Mouse (Mus musculus): ENCODE results near the gene Xpr1.

Gene Xpr1

DNA sequence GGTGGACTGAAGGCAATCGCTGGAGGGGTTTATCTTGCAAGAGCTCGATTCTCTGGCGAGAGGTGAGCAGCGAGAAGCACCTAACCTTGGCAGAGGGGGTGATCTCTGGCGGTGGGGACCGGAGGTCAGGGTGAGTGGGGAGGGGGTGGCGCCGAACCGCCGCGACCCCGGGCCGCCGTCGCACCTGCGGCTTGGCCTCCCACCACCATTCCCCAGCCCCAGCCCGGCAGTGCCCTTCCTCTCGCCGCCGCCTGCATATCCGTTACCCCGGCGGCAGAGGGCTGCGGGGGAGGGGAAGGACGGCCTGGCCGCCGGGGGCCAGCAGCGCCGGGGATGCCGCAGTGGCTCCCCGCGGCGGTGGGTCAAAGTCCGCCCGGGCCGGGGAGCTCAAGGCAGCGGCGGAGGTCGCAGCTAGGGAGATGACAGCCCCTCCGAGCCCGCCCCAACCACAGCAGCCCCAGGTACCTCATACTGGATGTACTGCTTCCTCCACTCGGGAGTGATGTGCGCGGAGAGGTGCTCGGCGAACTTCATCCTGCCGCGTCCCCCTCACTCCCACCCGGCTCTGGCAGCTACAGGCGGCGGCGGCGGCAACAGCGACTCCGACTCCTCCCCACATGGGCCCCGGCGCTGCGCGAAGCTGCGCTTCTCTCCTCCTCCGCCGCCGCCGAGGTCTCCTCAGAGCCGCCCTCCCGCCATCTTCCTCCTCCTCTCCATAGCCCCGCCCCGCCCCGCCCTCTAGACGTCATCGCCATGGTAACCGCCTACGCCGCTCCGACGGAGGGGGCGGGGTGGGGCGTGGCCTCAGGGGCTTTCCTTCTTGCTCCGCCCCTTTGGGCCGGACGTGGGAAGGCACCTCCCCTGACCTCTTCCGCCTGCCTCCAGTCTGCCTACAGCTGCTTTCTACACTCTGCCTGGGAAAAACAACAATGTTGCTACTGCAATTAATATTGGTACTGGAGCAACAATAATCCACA lies at the start of gene Xpr1:
Gene Xpr1, minus strand, starts transcription at position 715 of the 977 bp plus-strand sequence.
- peak; percentile 95 for DNase-seq (ENCODE audit: low spot score)

DNA sequence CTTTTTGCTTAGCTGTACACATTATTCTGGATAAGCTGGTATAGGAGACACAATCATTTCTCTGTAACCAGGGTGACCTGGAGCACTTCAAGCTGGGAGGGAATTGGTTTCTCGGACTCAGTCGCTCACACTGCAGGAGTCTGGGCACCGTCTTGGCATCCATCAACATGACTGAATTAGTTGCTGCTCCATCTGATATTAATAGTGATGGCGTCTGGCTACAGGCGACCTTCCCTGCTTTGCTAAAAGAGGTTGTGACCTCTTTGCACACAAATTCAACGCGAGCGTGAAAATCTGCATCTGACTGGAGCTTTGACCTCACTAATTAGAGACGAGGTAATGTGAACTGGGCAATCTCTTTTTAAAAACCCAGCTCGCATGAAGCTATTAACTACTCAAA lies 46.2 kb upstream of the Xpr1 start:
- no peak for DNase-seq (ENCODE audit: low spot score)

DNA sequence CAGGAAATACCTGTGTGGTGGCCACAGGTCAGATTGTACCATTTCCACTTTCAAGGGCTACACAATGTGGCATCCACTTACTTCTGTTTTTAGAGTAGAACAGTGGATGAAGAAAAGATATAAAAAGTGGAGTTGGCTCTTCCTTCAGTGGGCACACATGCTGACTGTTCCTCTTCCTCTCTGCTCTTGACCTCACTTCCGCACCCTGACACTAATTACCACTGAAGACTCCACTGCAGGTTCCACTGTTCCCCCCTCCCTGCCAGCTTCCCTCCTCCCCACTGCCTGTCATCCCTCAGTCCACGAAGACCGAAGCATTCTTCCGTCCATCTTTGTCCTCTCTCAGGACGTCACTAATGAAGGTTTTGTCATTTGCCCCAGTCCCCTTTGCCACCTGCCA lies 45.4 kb upstream of the Xpr1 start:
- DNase-seq (ENCODE audit: low spot score): no peak

DNA sequence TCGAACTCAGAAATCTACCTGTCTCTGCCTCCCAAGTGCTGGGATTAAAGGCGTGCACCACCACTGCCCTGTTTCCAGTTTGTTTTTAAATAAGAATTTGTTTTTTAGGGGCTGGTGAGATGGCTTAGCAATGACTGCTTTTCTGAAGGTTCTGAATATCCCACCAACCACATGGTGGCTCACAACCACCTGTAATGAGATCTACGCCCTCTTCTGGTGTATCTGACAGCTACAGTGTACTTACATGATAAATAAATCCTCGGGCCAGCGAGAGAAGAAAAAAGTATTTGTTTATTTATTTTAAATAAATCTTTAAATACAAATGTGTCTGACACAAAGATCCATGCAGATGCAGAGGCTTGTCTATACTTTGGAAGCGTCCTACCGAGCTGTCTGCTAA lies 40.3 kb upstream of the Xpr1 start:
- no peak for DNase-seq (ENCODE audit: low spot score)

DNA sequence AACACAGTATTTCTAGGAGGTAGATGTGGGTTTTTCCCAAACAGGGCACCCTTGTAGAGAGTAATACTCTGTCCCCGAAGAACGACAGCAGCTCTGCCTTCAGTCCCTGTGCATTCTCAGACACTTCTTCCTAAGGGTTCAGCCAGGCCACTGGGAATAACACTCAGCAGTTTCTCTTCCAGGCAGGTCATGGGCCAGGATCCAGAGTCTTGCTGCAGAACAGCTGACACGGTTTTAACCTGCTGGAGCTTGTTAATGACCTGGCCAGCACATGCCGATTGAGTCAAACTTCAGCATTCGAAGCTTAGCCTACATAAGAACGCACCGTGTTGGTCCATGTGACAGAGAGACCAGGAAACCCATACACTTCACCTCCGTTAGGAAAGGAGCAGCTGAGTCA lies 36.0 kb upstream of the Xpr1 start:
- DNase-seq (ENCODE audit: low spot score): no peak

DNA sequence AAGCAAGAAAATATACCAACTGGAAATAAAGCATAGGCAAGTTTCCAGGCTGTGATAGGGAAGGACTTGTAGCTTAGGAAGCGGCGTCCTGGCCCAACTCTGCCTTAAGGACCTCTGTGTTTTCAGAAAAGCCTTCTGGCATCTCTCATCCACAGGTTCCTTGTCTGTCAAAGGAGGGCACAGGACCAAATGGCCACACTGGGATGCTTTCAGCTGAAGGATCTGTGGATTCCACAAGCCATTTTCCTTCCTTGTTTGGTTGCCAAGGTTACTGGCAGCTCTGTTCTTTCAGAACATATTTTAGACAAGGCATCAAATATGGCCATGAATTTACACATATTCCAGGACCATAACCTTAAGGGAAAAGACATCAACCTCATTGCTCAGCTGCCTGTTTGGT lies 31.7 kb upstream of the Xpr1 start:
- no peak for DNase-seq (ENCODE audit: low spot score)

DNA sequence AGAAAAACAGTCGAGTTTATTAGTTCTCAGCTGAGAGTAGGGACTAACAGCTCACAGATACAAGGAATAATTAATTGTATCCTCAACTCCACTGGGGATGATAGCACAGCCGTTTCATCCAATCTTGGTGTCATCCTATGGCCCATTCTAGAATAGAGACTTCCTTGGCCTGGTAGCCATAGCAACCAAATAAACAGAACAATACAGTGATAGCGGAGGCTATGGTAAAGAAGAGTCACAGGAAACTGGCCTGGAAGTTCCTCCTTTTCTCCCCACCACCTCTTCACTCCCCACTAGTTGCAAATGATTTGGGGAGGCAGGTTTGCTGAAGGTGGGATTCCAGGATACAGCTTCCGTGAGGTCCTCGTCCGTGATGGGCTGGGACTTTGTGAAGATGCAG lies 30.1 kb upstream of the Xpr1 start:
- DNase-seq (ENCODE audit: low spot score): no peak

DNA sequence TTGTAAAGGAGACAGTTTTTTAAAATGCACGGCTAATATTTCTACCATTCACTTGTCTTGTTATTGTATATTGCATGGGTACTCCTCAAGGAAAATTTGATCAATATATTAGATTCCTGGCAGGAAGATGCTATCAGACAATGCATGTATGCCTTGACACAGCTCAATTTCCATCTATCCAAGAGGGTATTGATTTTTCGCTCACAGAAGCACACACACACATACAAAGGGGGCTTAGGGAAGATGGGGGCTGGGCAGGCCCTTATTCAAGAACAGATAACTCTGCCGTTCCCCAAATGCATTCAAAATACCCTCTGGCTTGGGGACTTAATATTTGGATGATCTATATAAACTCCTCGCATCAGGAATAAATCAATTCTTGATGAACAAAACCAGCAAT lies 25.9 kb upstream of the Xpr1 start:
- no peak for DNase-seq (ENCODE audit: low spot score)

DNA sequence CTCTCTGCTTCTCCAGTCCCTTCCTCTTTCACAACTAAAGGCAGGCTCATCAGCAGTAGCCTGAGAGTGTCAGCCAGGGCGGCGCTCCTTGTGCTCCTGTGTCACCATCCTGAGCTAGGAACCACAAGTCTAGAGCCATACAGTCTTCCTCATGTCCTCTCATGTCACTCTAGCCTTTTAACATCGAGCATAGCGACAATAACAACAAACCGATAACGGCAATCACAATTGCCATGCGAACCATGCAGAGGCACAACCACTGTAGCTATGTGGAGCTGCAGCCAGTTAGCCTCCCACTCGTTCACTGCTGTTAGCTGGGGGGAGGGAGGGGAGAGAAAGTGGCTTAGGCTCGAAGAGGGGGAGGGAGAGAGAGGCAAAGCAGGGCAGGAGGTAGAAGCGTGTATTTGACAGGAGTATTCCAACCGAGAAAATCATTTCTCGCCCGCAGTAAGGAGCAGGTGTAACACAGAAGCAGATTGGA lies 25.3 kb upstream of the Xpr1 start:
- DNase-seq (ENCODE audit: low spot score): no peak

DNA sequence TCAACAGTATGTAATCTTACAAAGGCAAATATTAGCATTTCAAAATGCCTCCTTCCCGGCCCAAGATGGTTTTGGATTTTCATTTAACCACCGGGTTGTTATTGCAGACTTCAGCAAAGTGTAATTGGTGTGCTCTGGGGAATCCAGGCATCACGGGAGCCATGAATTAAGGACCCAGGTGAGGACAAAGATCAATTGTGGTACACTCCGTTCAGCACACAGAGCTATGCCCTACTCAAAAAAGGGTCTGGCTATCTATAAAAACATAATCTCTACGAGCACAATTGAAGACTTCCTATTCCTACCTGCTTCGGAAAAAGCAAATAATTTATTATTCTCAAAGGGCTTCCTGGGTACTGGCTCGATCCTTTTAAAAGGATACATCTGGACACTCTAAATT lies 22.3 kb upstream of the Xpr1 start:
- no peak for DNase-seq (ENCODE audit: low spot score)

DNA sequence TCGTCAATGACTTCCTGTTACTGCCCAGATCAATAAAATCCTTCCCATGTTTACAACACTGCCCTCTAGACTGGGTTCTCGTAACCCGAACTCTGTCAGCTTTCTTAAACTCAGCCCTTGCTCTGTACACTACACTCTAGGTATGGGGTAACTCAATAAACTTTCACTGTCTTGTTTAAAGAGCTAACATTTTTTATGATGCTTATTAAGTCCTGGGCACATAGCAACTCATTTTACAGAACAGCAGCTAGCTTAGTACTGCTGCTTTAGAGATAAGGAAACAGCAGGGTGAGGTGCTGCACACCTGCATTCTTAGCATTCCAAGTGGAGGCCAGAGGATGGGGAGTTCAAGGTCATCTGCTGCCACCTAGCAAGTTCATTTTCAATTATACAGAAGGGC lies 21.3 kb upstream of the Xpr1 start:
- DNase-seq (ENCODE audit: low spot score): no peak

DNA sequence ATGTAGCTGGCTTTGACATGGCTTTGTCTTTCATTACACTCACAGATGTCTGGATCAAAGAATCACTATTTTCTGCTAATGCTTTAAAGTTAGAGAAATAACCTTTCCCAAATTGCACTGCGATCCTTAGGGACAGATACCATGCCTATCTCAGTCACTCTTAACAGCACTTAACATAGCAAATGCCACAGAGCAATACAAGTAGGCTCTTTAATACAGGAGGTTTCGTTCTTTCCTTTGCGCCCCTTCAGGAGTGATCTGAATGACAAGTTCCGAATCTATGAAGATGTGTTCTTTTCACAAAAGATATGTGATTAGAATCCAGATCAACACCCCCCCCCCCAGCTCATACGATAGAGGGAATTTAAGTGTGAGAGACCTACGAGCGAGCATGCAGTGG lies 12.1 kb upstream of the Xpr1 start:
- no peak for DNase-seq (ENCODE audit: low spot score)

DNA sequence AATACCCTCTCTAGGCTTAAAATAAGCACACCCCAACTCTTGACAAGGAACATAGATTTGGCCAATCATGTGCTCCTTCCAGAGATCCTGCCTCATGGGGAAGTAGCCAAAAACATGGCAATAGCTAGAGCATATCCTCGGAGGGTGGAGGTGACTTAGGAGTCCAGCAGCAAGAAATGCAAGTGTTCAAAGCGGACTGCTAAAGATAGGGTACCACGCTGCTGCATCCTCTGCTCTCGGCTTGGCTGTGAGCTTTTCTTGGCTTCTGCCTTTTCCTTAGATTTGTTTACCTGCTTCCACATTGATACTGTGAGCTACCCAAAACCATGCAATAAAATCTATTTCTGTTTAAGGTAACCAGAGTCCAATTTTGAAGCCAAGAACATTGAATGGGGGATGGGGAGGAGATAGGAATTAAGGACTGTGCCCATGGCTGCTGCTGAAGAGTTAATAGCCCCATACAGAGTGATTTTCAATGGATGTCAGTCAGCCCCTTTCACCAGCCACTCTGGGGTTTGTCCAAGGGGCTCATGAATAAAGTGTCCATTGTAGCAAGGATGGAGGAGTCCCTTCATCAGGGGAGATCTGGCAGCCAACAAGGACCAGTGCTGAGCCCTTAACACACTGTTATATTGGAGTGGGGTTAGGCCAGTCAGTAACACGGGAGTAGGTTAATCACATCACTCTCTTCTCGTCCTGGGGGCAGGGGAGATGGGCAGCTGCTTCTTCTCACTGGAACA lies 10.1 kb upstream of the Xpr1 start:
- DNase-seq (ENCODE audit: low spot score): no peak

DNA sequence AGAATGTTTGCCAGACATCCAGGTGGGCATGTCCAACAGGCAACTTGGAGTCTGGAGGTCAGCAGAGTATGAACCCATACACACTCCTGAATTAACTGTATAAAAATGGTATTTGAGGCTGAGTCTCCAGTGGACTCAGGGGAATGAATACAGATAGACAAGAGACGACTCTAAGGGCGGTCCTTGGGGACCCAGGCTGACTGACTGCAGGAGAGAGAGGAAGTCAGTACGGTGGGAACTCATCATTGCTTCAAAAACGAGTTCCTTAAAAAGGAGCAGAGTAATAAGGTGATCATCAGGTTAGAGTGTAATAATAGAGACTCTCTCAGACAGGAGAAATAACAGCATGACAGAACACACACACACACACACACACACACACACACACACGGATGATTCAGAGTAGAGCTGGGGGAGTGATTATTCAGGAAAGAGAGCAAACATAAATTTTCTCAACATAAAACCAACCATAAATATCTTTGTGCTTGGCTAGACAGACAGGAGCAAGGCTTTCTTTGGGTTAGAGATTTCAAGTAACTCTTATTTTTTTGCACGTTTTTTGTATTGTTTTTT lies 8.6 kb upstream of the Xpr1 start:
- DNase-seq (ENCODE audit: low spot score): no peak

DNA sequence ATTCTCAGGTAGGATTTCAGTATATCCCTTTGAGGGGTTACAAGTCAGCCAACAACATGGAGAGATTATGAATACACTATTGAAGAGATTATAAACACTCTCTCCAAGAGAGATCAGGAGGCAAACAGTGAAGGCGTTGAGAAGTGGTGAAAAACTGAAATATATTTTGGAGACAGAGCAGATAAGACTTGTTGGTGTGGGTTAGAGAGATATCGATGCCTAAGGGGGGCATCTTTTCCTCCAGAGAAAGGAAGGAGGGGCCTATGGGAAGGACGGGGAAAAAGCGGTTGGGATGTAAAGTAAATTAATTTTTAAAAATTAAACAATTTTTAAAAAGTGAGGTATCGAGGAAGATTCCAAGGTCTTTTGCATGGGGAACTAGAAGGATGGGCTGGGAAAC lies 8.1 kb upstream of the Xpr1 start:
- no peak for DNase-seq (ENCODE audit: low spot score)

DNA sequence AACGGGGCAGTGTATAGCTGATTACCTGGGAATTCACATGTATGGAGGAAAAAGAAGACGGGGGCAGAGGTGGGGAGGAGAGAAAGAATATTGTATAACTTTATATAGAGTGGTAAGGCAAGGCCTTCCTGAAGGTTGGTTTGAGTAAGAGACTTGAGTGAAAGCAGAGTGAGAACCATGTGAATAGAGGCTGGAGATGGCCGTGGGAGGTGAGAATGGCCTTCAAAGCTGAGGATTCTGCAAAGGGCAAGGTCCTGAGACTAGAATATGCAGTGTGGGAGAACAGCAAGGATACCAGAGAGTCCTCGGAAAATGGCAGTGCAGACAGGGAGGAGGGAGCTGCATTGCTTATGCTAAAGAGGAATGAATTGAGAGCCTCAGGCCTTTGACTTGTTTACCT lies 6.6 kb upstream of the Xpr1 start:
- DNase-seq (ENCODE audit: low spot score): no peak

DNA sequence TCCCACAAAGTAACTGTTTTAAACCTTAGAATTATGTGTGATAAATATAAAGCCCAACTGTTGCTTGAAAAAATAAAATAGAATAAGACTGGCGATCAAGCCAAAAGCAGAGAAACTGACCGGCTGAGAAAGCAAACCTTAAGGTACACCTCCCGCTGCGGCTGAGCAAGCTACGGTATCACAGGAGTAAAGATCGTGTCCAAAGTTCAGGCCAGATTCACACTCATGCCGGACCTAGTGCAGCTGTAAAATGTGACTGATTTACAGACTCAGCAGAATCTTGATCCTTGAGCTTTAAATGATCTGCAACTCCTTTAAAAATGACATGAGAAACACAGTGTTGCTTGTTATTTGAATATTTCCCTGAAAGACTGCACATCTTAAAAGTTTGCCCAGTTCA lies 4.8 kb upstream of the Xpr1 start:
- no peak for DNase-seq (ENCODE audit: low spot score)

DNA sequence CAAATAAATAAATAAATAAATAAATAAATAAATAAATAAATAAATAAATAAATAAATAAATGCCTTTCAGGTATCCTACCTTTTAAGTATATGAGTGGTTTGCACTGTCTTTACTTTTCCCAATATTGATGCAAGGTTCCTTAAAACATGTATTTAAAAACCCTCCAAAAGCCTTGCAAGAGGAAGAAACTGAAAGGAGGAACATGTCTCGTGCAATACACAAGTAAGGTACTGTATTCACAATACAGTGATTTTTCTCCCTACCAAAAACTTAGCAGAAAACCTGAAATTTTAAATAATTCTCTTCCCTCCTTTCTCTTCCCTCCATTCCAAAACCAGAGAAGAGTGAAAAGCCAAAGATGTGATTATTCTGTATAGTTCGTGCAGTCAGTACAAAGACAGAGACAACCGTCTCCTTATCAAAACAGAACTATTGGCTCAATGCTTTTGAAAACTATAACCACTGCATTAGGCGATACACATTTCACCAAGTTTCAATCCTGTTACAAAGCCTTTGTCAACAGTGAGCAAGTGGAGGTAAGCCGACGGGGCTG lies 991 bp downstream of the Xpr1 start:
- DNase-seq (ENCODE audit: low spot score): peak; percentile 42

DNA sequence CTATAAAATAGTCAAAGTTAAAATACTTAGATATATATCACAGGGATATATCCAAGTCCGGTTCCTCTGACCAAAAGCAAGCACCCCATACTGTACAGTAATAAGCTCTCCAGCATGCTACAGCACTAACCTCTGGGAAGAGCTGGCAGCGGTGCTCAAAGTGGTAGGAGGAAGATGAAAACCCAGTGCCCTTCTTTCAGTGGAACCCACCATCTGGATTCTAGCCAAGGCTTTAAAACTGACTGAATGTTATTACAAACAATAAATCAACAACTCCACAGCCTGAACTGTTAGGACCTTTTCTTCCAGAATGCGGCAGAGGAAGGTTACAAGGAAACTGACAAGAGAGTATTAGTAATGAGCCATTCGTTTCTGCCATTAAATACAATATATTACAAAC lies 1.8 kb downstream of the Xpr1 start:
- no peak for DNase-seq (ENCODE audit: low spot score)

DNA sequence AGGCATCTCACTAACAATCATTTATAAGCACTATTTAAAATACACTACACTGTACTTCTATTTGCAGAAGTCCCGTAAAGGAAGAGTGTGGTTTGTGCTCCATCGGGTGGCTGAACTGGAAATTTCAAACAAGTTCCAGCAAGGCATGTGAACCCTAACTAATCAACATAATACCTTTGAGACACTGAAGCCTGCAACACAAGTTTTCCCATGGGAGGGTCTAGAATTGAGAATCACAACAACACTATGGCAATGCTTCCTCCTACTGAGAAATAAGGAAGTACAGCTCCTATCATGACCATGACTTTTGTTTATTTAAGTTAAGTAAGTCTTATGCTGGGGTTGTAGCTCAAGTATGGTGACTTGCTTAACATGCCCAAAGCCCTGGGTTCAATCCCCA lies 4.5 kb downstream of the Xpr1 start:
- no peak for DNase-seq (ENCODE audit: low spot score)

DNA sequence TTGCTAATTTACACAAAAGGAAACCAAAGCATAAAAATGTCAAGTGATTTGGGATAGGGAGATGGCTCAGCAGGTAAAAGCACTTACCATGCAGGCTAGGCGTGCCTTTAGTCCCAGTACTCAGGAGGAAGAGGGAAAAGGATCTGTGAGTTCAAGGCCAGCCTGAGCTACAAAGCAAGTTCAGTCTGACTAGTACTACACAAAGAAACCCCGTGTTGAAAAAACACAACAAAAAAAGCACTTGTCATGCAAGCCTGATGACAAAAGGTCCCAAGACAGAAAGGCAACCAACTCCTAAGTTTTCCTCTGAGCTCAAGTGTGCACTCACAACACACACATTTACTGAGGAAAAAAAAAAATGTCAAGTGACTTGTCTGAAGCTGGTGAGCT lies 8.6 kb downstream of the Xpr1 start:
- DNase-seq (ENCODE audit: low spot score): no peak

DNA sequence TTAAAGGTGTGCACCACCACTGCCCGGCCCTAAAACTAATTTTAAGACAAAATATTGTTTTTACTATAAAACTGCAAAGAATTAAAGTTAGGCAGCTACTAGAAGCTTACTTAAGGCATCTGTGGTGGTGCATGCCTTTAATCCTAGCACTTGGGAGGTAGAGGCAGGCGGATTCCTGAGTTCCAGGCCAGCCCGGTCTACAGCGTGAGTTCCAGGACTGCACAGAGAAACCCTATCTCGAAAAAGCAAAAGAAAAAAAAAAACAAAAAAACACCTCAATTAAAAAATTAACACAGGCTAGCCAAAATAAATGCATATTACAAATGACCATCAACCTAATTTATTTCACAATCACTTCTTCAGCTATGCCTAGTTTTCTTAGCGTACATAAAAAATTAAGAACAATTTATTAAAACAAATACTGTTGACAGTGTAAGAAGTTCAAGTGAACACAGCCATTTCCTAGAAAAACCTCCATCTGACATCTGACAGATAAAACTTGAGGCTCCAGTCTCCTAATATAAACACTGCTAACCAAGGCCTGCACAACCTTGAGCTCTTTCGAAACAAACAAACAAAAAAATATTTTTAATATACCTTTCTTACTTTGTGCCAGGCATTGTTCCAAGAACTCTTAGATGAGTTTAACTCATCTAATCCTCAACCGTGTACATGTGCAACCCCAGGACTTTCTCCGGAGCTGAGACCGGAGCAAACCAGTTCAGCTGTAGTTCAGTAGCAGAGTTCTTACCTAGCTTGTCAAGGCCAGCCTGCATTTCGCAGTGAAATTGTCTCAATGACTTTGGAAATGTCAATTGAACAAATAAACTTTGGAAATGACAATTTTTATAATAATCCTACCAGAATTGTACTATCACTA lies 9.3 kb downstream of the Xpr1 start:
- peak; percentile 81 for DNase-seq (ENCODE audit: low spot score)

Data from c-Kit-positive CD71-positive TER-119-positive erythroid progenitor cells, embryonic 14.5 days (primary cell).